Mouse (Mus musculus) G1E (cell line): ENCODE measurements around the gene Tbx19.

Experiments
- CTCF ChIP-seq: IDR thresholded peaks from 2 replicates; pipeline ENCODE4 v1.5.1; 2012; ENCODE audit warnings: low read depth, low read length, inconsistent platforms, mixed read lengths
- TAL1 ChIP-seq: conservative IDR thresholded peaks from 2 replicates; pipeline ENCODE4 v1.6.1; 2012; ENCODE audit warnings: low read depth, low read length, inconsistent platforms, mixed read lengths

DNA sequence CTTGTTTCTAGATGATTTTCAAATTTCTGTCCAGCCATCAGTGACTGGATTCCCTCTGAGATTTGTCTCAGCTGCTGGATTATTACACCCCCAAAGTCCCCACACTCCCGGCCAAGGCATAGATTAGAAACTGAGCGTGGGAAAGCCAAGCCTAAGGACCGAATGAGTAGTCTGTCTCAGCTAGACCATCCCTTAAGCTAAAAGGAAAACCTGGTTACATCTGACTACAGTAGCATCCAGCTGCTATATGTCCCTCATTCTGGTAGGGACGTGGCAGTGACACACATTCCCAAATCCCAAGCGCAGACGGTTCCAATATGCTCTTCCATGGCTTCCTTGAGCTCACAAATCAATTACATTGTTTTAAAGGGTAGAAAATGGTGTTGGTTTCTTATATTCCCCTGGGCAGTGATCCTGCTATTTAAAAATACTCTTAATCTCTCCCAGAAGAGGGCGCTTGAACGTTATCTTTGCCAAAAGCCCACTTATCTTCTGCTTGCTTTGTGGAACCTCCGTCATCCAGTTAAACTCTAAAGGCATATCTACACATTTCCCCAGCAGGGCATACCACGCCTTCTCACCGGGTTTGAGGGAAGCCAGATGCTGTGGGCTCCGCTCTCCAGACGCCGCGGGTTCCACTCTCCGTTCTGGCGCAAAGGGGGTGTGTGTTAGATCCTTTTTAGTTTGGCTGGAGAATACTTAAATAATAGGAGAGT lies 46.0 kb downstream of the Tbx19 start:
- TF ChIP-seq CTCF (no peak), TAL1 (no peak)
